Mouse (Mus musculus) liver, embryonic 14.5 days (tissue): Measurements from ENCODE around the gene Vcl.

ENCODE experiments used
- CTCF ChIP-seq: IDR thresholded peaks from 2 replicates; pipeline ENCODE4 v1.5.1; 2016; ENCODE audit warnings: antibody characterized with exemption, low read depth, control low read depth
- EP300 ChIP-seq: IDR thresholded peaks from 2 replicates; pipeline ENCODE4 v1.6.1; 2016; ENCODE audit warnings: antibody characterized with exemption, low read depth

- TF ChIP-seq CTCF, result no peak
- TF ChIP-seq EP300, result no peak
These were observed 135.1 kb downstream of the Vcl start for GRCm38 (mm10) chr14:21064321-21064720.
